Mouse (Mus musculus) lung, embryonic 14.5 days (tissue): Measurements from ENCODE around the gene Mrpl12. TPM values are rescaled to one million over a fixed set of nuclear protein-coding genes. Genes with fewer than 3 reads are reported as not detected.
A peak's percentile ranks its signal among the peaks of the same experiment; 100 is the strongest.

Source experiments
- ATAC-seq: fragments of 200-750 bp; cut with Nextera tagmentation; 2 replicates; pipeline ENCODE4 v1.8.0; 2017; ENCODE audit warnings: mild to moderate bottlenecking, moderate TSS enrichment, moderate library complexity; ENCODE audit not compliant: insufficient read depth
- DNase-seq: peaks from one replicate; pipeline ENCODE4 v3.0.0-alpha.2; 2015
- H3K27ac ChIP-seq: fragments of 300-500 bp; sonication (generic); 2 replicates; pipeline ENCODE4 v1.5.1; 2014; ENCODE audit warnings: low read depth, mild to moderate bottlenecking, moderate library complexity
- H3K27me3 ChIP-seq: fragments of 300-500 bp; sonication (generic); 2 replicates; pipeline ENCODE4 v1.6.1; 2014; ENCODE audit warnings: low read length, control low read depth; ENCODE audit not compliant: insufficient read depth
- H3K36me3 ChIP-seq: fragments of 300-500 bp; sonication (generic); 2 replicates; pipeline ENCODE4 v1.6.1; 2014; ENCODE audit warnings: control low read depth; ENCODE audit not compliant: insufficient read depth
- H3K4me1 ChIP-seq: fragments of 300-500 bp; sonication (generic); 2 replicates; pipeline ENCODE4 v1.6.1; 2014; ENCODE audit warnings: antibody characterized with exemption, control low read depth; ENCODE audit not compliant: insufficient read depth
- H3K4me2 ChIP-seq: fragments of 300-500 bp; sonication (generic); 2 replicates; pipeline ENCODE4 v1.6.1; 2014; ENCODE audit warnings: mild to moderate bottlenecking
- H3K4me3 ChIP-seq: fragments of 300-500 bp; sonication (generic); 2 replicates; pipeline ENCODE4 v1.5.1; 2014; ENCODE audit warnings: low read depth, low read length
- H3K9ac ChIP-seq: fragments of 300-500 bp; sonication (generic); 2 replicates; pipeline ENCODE4 v1.6.1; 2014
- H3K9me3 ChIP-seq: fragments of 300-500 bp; sonication (generic); 2 replicates; pipeline ENCODE4 v1.6.1; 2016; ENCODE audit warnings: low read depth, low read length, control low read depth
- CTCF ChIP-seq: IDR thresholded peaks from 2 replicates; pipeline ENCODE4 v1.5.1; 2016; ENCODE audit warnings: antibody characterized with exemption, low read depth
- WGBS: fragments of 180-500 bp; shearing (Covaris S2); extraction: QIAGEN DNeasy Blood & Tissue Kit; methylation state at CpG from one replicate; pipeline ENCODE4 v1.1.7; 2014; 5-methylcytosine and 5-hydroxymethylcytosine counted together
- polyA plus RNA-seq: library from polyadenylated mRNA; unstranded; fragments of >200 nt; fragmentation: Nextera tagmentation; extraction: Ambion mirVana; gene quantifications from 2 replicates; pipeline ENCODE4 v1.2.1, GENCODE M21; 2014

Mrpl12 gene
- polyA plus RNA-seq, 1 experiment from 2014 or later: 162 TPM

DNA sequence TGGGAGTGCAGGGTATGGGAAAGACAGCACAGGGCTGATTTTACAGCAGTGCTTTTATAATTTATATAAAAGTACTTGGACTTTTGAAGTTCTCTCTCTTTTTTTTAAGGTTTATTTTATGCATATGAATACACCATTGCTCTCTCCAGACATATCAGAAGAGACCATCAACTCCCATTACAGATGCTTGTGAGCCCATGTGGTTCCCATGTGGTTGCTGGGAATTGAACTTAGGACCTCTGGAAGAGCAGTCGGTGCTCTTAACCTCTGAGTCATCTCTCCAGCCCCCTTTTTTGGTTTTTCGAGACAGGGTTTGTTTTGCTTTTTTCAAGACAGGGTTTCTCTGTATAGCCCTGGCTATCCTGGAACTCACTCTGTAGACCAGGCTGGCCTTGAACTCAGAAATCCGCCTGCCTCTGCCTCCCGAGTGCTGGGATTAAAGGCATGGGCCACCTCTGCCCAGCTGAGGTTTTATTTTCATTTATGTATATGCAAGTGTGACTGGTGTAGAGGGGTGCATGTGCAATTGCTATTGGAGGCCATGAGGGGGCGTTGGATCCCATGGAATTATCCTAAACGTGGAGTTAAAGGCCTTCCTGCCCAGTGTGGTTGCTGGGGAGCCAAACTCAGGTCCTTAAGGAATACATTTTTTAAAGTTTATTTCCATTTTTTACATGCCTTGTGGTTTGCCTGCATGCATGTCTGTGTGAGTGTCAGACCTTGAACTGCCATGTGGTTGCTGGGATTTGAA lies 25.4 kb upstream of the Mrpl12 start:
- Histone ChIP-seq H3K27me3 (no peaks in the 10 kb centered on the region), H3K4me1 (0 out of 2 replicates have a peak, but pooled peaks cover 3% of the 10 kb centered on the region), H3K36me3 (peaks cover 45% of the 10 kb centered on the region), H3K27ac (peak overlapping the region; percentile 80; the same call in 1 of the 2 replicates), H3K4me3 (peak overlapping the region; percentile 90), H3K9me3 (no peaks in the 10 kb centered on the region), H3K9ac (peak overlapping the region; percentile 91), H3K4me2 (peak overlapping the region; percentile 94)
- TF ChIP-seq CTCF: peak; percentile 36; the same call in 1 of the 2 replicates
- DNase-seq: no peak
- no peak for ATAC-seq
- 61% methylated on average over 6 of the region's 6 CpGs for WGBS

DNA sequence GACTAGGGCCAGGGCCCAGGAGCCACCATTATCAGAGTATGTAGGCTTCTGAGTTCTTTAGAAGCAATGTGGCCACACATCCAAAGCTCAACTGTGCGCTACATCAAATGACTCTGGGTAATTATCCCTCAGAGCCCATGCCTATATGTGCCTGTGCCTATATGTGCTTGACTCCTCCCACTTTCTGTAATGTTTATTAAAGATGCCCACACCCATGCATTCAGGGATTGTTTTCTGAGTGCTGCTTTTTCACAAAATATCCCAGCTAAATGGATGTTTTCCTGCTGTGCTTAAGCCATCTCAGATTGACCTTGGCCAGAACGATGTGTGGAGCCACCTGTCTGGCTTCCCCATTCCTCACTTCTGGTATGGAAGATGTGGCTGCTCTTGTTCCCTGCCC lies 20.9 kb upstream of the Mrpl12 start:
- DNase-seq (no peak), ATAC-seq (no peak)
- WGBS: 84% methylated on average over 2 of the region's 2 CpGs
- H3K27ac ChIP-seq: no peak overlapping the region
- H3K4me3 ChIP-seq: no peak overlapping the region
- no peaks in the 10 kb centered on the region for H3K27me3 ChIP-seq
- no peak overlapping the region for H3K4me2 ChIP-seq
- H3K36me3 ChIP-seq: peaks cover 58% of the 10 kb centered on the region
- H3K9ac ChIP-seq: no peak overlapping the region
- H3K9me3 ChIP-seq: no peaks in the 10 kb centered on the region
- H3K4me1 ChIP-seq: peaks cover 9% of the 10 kb centered on the region; the same call in 1 of the 2 replicates
- no peak for TF ChIP-seq CTCF

DNA sequence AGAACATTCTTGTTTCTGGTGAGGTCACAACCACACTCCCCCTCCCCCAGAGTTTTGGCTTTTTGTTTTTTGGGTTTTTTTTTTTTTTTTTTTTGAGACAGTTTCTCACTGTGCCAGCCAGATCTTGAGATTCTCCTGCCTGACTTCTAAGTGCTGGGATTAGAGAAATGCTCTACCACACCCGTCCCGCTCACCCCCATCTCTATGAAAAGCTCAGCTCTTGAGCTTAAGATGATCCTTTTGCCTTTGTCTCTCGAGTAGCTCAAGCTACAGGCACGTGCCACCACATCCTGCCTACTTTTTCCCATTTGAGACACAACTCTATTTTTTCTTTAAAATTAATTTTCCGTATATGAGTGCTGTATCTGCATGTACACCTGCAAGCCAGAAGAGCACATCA lies 20.0 kb upstream of the Mrpl12 start:
- WGBS: 84% methylated on average over 5 of the region's 5 CpGs
- H3K36me3 ChIP-seq: peaks cover 60% of the 10 kb centered on the region
- H3K9ac ChIP-seq: no peak overlapping the region
- no peaks in the 10 kb centered on the region for H3K9me3 ChIP-seq
- no peak for ATAC-seq
- no peak overlapping the region for H3K4me2 ChIP-seq
- no peaks in the 10 kb centered on the region for H3K27me3 ChIP-seq
- peaks cover 10% of the 10 kb centered on the region; the same call in 1 of the 2 replicates for H3K4me1 ChIP-seq
- DNase-seq: no peak
- TF ChIP-seq CTCF: no peak
- no peak overlapping the region for H3K27ac ChIP-seq
- no peak overlapping the region for H3K4me3 ChIP-seq

DNA sequence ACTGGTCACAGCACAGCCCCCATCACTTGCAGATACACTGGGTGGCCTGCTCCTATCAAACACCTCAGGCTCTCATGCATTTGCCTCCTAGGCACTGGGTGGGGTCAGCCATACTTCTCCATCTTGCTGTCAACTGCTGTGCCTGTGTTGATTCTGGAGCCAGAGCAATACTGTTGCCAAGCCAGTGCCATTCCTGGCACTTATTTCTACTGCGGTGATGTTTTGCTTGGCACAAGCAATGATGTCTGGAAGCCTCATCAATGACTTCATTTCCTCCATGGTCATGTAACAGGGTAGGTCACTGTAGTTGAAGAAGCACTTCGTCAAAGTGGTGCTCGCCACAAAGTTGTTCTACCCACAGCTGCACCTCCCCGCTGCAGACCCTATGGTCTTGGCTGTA lies 18.9 kb upstream of the Mrpl12 start:
- H3K4me3 ChIP-seq: no peak overlapping the region
- WGBS: 88% methylated on average over 4 of the region's 4 CpGs
- peaks cover 61% of the 10 kb centered on the region for H3K36me3 ChIP-seq
- ATAC-seq (no peak), DNase-seq (no peak)
- no peaks in the 10 kb centered on the region for H3K27me3 ChIP-seq
- H3K9me3 ChIP-seq: no peaks in the 10 kb centered on the region
- H3K4me1 ChIP-seq: peaks cover 10% of the 10 kb centered on the region; the same call in 1 of the 2 replicates
- no peak overlapping the region for H3K27ac ChIP-seq
- TF ChIP-seq CTCF: no peak
- H3K4me2 ChIP-seq: peak overlapping the region; percentile 78
- H3K9ac ChIP-seq: no peak overlapping the region

DNA sequence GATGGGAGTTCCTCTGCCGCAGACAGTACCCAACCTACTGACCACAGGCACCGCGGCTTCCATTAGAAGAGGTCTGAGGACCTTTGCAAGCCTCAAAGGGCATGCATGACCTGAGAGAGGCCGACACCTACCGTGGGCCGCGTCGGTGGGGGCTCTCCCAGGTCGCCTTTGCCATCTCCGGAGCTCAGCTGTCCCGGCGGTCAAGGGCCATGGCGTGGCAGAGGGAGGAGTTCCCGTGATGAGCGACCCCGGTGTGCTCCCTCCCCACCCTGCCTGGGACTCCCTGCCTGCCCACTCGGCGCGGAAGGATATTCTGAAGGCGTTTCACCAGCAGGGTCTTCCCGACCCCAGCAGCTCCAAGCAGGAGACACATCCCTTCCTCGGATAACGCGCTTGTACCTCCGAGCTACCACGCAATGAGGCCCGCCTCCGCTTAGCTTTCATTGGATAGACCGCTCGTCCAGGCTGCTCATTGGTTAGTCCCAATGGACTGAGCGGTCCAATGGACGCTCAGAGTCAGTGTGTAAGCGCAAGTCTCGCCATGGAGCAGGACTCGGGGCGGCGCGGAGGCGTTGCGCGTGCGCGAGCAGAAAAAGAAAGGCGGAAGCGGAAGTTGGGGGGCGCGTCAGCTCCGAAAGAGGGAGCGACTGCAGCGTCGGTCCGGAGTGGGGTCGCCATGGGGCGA lies 17.2 kb upstream of the Mrpl12 start, which contains the start of gene Arl16:
Gene Arl16, minus strand, starts transcription at position 557 of the 685 bp plus-strand sequence.
- Histone ChIP-seq H3K9me3 (no peaks in the 10 kb centered on the region), H3K27me3 (no peaks in the 10 kb centered on the region), H3K4me3 (peak within 1 kb of the TSS; percentile 91), H3K27ac (peak within 1 kb of the TSS; percentile 42; the same call in 1 of the 2 replicates), H3K36me3 (peaks cover 61% of the 10 kb centered on the region), H3K9ac (peak within 1 kb of the TSS; percentile 78), H3K4me2 (peak within 1 kb of the TSS; percentile 78), H3K4me1 (peaks cover 10% of the 10 kb centered on the region; the same call in 1 of the 2 replicates)
- under 1% methylated on average over 52 of the region's 54 CpGs for WGBS
- DNase-seq: peak; percentile 99
- TF ChIP-seq CTCF: no peak
- ATAC-seq: peak; percentile 100

DNA sequence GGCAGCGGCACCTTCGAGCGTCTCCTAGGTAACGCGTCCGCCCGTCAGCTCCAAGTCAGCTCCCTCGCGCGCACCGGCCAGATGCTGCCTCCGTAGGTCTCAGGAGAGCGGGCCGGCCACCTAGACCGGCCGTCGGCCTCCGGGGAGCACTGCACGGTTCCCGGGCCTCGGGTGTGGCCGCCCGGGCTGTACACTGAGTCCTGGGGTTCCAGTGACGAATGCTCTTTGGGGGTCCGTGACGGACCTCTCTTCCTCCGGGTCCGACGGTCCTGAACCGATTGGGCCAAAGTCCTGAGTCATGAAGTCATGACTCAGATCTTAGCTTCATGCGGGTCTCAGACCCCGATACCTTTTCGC lies 16.7 kb upstream of the Mrpl12 start:
- peak overlapping the region; percentile 42; the same call in 1 of the 2 replicates for H3K27ac ChIP-seq
- H3K9ac ChIP-seq: peak overlapping the region; percentile 78
- under 1% methylated on average over 33 of the region's 33 CpGs for WGBS
- peaks cover 61% of the 10 kb centered on the region for H3K36me3 ChIP-seq
- H3K4me1 ChIP-seq: peaks cover 10% of the 10 kb centered on the region; the same call in 1 of the 2 replicates
- H3K27me3 ChIP-seq: no peaks in the 10 kb centered on the region
- ATAC-seq: peak; percentile 69
- H3K4me2 ChIP-seq: peak overlapping the region; percentile 78
- H3K4me3 ChIP-seq: peak overlapping the region; percentile 91
- TF ChIP-seq CTCF: no peak
- no peaks in the 10 kb centered on the region for H3K9me3 ChIP-seq
- DNase-seq: no peak

DNA sequence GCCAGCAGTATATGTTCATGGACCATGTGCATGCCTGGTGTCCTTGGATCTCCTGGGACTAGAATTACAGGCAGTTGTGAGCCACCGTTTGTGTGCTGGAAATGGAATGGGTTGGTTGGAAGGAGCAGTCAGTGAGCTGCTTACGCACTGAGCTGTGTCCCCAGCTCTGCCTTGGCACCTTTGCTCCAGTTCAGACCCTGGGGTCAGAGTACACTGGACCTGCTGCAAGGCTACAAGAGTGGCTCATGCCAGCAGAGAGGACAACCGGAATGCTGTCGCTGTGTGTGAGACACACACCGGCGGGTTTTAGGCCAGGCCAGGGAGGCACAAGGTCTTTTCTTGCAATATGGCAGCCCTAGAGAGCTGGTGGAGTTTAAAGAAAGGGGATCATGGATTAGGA lies 12.4 kb upstream of the Mrpl12 start:
- ATAC-seq: no peak
- Histone ChIP-seq H3K27ac (no peak overlapping the region), H3K9me3 (no peaks in the 10 kb centered on the region), H3K9ac (no peak overlapping the region), H3K4me1 (peaks cover 7% of the 10 kb centered on the region; the same call in 1 of the 2 replicates), H3K4me3 (no peak overlapping the region), H3K27me3 (no peaks in the 10 kb centered on the region), H3K36me3 (peaks cover 68% of the 10 kb centered on the region), H3K4me2 (no peak overlapping the region)
- 94% methylated on average over 6 of the region's 6 CpGs for WGBS
- no peak for DNase-seq
- no peak for TF ChIP-seq CTCF
